Mouse (Mus musculus) midbrain, postnatal 0 days (tissue): ENCODE measurements around the gene Ddx55. TPM values are rescaled to one million over a fixed set of nuclear protein-coding genes. Genes with fewer than 3 reads are reported as not detected.

Experiments
- ATAC-seq: fragments of 200-750 bp; cut with Nextera tagmentation; 2 replicates; pipeline ENCODE4 v1.8.0; 2017; ENCODE audit warnings: moderate number of reproducible peaks, mild to moderate bottlenecking, moderate TSS enrichment, moderate library complexity; ENCODE audit not compliant: low FRiP score
- DNase-seq: peaks from one replicate; pipeline ENCODE4 v3.0.0-alpha.2; 2015; ENCODE audit warnings: low spot score
- H3K27ac ChIP-seq: fragments of 300-500 bp; sonication (generic); 2 replicates; pipeline ENCODE4 v1.5.1; 2014; ENCODE audit warnings: low read depth, mild to moderate bottlenecking, low read length, mixed read lengths
- H3K27me3 ChIP-seq: fragments of 300-500 bp; sonication (generic); 2 replicates; pipeline ENCODE4 v1.6.1; 2014; ENCODE audit warnings: low read length, control low read depth, mixed read lengths; ENCODE audit not compliant: insufficient read depth
- H3K36me3 ChIP-seq: fragments of 300-500 bp; sonication (generic); 2 replicates; pipeline ENCODE4 v1.6.1; 2014; ENCODE audit warnings: low read length, control low read depth, mixed read lengths; ENCODE audit not compliant: insufficient read depth
- H3K4me1 ChIP-seq: fragments of 300-500 bp; sonication (generic); 2 replicates; pipeline ENCODE4 v1.6.1; 2014; ENCODE audit warnings: mild to moderate bottlenecking, control low read depth, antibody characterized with exemption, low read length, mixed read lengths; ENCODE audit not compliant: insufficient read depth
- H3K4me2 ChIP-seq: fragments of 300-500 bp; sonication (generic); 2 replicates; pipeline ENCODE4 v1.6.1; 2014; ENCODE audit warnings: low read depth, mild to moderate bottlenecking, low read length, mixed read lengths; ENCODE audit not compliant: poor library complexity, severe bottlenecking
- H3K4me3 ChIP-seq: fragments of 300-500 bp; sonication (generic); 2 replicates; pipeline ENCODE4 v1.5.1; 2014; ENCODE audit warnings: low read depth, mild to moderate bottlenecking, low read length, moderate library complexity
- H3K9ac ChIP-seq: fragments of 300-500 bp; sonication (generic); replicated peaks from 2 replicates; pipeline ENCODE4 v1.6.1; 2014; ENCODE audit warnings: mild to moderate bottlenecking, low read length, moderate library complexity, mixed read lengths; ENCODE audit not compliant: poor library complexity, severe bottlenecking
- H3K9me3 ChIP-seq: fragments of 300-500 bp; sonication (generic); 2 replicates; pipeline ENCODE4 v1.6.1; 2016; ENCODE audit warnings: low read length, control low read depth
- CTCF ChIP-seq: IDR thresholded peaks from 2 replicates; pipeline ENCODE4 v1.5.1; 2016; ENCODE audit warnings: antibody characterized with exemption, mild to moderate bottlenecking
- WGBS: fragments of 180-500 bp; shearing (Covaris S2); extraction: QIAGEN DNeasy Blood & Tissue Kit; methylation state at CpG from one replicate; pipeline ENCODE4 v1.1.7; 2014; 5-methylcytosine and 5-hydroxymethylcytosine counted together
- polyA plus RNA-seq: library from polyadenylated mRNA; unstranded; fragments of >200 nt; fragmentation: Nextera tagmentation; extraction: Ambion mirVana; gene quantifications from 2 replicates; pipeline ENCODE4 v1.2.1, GENCODE M21; 2015
- total RNA-seq: library from RNA; depleted of rRNA; stranded (reverse); fragments of >200 nt; gene quantifications from 2 replicates; pipeline ENCODE4 v1.2.3, GENCODE M21; 2014

Ddx55 gene
- total and polyA plus RNA-seq, 2 experiments from 2014 or later, result 14.9 to 26.9 TPM

- Histone ChIP-seq H3K36me3 (peaks cover 5% of the 10 kb centered on the region), H3K9me3 (no peaks in the 10 kb centered on the region), H3K4me3 (no peak overlapping the region), H3K9ac (no peak overlapping the region), H3K27ac (no peak overlapping the region), H3K4me2 (no peak overlapping the region), H3K4me1 (no peaks in the 10 kb centered on the region), H3K27me3 (no peaks in the 10 kb centered on the region)
- no peak for DNase-seq
- 86% methylated on average over 10 of the region's 10 CpGs for WGBS
- TF ChIP-seq CTCF, result no peak
- no peak for ATAC-seq
Measured at GRCm38 (mm10) chr5:124510536-124511050, 42.1 kb upstream of the Ddx55 start.

DNA sequence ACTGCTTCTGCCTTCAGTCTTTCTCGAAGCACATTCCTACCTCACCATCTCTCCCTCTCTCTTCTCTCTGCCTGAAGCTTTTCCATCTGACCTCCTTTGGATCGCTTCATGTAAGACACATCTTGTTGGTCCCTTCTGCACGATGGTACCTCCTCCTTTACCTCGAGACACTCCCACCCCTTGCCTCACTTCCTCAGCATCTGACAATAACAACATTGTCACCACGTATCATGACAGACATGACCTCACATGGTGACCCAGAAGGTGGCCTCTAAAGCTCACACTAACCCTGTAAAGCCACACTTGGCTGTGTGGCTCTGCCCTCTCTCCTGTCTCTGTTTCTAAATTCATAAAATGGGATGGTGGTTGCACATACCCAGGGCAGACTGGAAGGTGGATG lies 36.9 kb upstream of the Ddx55 start:
- no peak overlapping the region for H3K27ac ChIP-seq
- 86% methylated on average over 5 of the region's 5 CpGs for WGBS
- no peak overlapping the region for H3K4me3 ChIP-seq
- no peak overlapping the region for H3K4me2 ChIP-seq
- no peaks in the 10 kb centered on the region for H3K4me1 ChIP-seq
- peaks cover 6% of the 10 kb centered on the region for H3K36me3 ChIP-seq
- H3K9ac ChIP-seq, result no peak overlapping the region
- H3K9me3 ChIP-seq, result no peaks in the 10 kb centered on the region
- TF ChIP-seq CTCF, result no peak
- DNase-seq (no peak), ATAC-seq (no peak)
- H3K27me3 ChIP-seq, result no peaks in the 10 kb centered on the region

- Histone ChIP-seq H3K27me3 (no peaks in the 10 kb centered on the region), H3K9ac (no peak overlapping the region), H3K4me1 (no peaks in the 10 kb centered on the region), H3K36me3 (peaks cover 12% of the 10 kb centered on the region), H3K4me3 (no peak overlapping the region), H3K9me3 (no peaks in the 10 kb centered on the region), H3K27ac (no peak overlapping the region), H3K4me2 (no peak overlapping the region)
- WGBS, result 45% methylated on average over 10 of the region's 10 CpGs
- ATAC-seq (no peak), DNase-seq (no peak)
- TF ChIP-seq CTCF, result no peak
Measured at GRCm38 (mm10) chr5:124518648-124519047, 34.0 kb upstream of the Ddx55 start.

DNA sequence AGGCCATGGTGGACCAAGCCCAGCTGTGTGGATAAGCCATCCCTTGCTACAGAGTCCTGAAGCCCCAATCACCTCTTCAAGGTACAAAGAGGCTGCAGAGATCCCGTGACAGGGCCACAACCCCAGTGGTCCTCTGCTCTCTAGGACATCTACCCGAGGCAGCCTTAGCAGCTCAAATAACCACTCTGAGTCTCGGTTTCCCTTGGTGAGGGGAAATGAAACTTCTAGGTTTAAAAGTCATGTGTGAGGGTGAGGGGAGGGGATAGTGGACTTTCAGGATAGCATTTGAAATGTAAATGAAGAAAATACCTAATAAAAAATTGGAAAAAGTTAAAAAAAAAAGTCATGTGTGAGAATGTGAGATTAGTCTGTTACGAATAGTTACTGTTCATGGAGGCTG lies 31.1 kb upstream of the Ddx55 start:
- Histone ChIP-seq H3K9ac (no peak overlapping the region), H3K4me3 (no peak overlapping the region), H3K27me3 (no peaks in the 10 kb centered on the region), H3K4me2 (no peak overlapping the region), H3K27ac (no peak overlapping the region), H3K4me1 (no peaks in the 10 kb centered on the region), H3K36me3 (peaks cover 7% of the 10 kb centered on the region), H3K9me3 (no peaks in the 10 kb centered on the region)
- 93% methylated on average over 4 of the region's 4 CpGs for WGBS
- no peak for TF ChIP-seq CTCF
- ATAC-seq (no peak), DNase-seq (no peak)

DNA sequence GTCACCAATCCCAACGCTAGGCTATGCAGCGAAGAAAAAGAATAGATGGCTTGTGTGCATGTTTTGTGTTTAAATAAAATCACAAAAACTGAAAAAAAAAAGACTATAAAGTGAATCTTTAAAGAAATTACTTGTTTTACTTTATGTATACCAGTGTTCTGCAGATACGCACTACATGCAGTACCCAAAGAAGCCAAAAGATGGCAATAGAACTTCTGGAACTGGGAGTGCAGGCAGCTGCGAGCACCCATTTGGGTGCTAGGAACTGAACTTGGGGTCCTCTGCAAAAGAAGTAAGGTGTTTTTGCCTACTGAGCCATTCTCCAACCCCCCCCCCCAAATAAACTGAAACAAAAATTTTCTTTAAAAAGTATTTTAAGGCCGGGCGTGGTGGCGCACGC lies 29.6 kb upstream of the Ddx55 start:
- no peaks in the 10 kb centered on the region for H3K4me1 ChIP-seq
- peak; percentile 49 for TF ChIP-seq CTCF
- no peak overlapping the region for H3K4me3 ChIP-seq
- no peaks in the 10 kb centered on the region for H3K27me3 ChIP-seq
- no peak overlapping the region for H3K4me2 ChIP-seq
- WGBS, result 94% methylated on average over 8 of the region's 8 CpGs
- H3K36me3 ChIP-seq, result peaks cover 7% of the 10 kb centered on the region
- DNase-seq (no peak), ATAC-seq (no peak)
- H3K9ac ChIP-seq, result no peak overlapping the region
- no peak overlapping the region for H3K27ac ChIP-seq
- no peaks in the 10 kb centered on the region for H3K9me3 ChIP-seq

DNA sequence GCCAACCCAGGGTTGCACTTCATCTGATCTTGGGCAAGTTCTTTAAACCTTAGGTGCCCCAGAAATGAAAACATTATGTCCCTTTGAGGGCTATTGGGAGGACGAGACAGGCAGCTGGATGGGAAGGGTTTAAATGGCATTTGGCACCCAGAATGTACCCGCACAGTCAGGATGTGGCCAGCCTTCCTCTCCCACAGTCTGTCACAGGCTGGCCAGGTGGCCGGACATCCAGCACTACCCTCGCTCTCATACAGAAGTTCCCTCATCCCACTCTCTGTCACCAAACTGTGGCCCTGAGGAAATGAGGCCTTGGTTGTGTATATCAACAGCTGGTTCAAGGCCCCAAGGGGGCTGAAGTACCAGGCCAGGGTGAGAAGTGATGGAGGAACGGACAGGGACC lies 27.7 kb upstream of the Ddx55 start:
- 87% methylated on average over 5 of the region's 5 CpGs for WGBS
- no peak for TF ChIP-seq CTCF
- DNase-seq (no peak), ATAC-seq (no peak)
- H3K36me3 ChIP-seq, result peaks cover 7% of the 10 kb centered on the region
- H3K27me3 ChIP-seq, result no peaks in the 10 kb centered on the region
- no peak overlapping the region for H3K4me2 ChIP-seq
- H3K4me1 ChIP-seq, result peaks cover 6% of the 10 kb centered on the region
- H3K9me3 ChIP-seq, result no peaks in the 10 kb centered on the region
- no peak overlapping the region for H3K9ac ChIP-seq
- no peak overlapping the region for H3K4me3 ChIP-seq
- no peak overlapping the region for H3K27ac ChIP-seq
